Mouse (Mus musculus): ENCODE data around the gene Ulk4. TPM values are rescaled to one million over a fixed set of nuclear protein-coding genes. Genes with fewer than 3 reads are reported as not detected.
A peak's percentile ranks its signal among the peaks of the same experiment; 100 is the strongest.

Ulk4 gene
- polyA plus RNA-seq, 1 experiment from 2014 or later = 32.8 TPM

GRCm38 (mm10) chr9:120985524-120985923 is 291.5 kb downstream of the Ulk4 start:
- H3K9me3 ChIP-seq (replicated peaks) = no peaks in the 10 kb centered on the region
- H3K27me3 ChIP-seq = no peaks in the 10 kb centered on the region
- no peak overlapping the region for H3K27ac ChIP-seq (replicated peaks)
- no peak overlapping the region for H3K9ac ChIP-seq
- WGBS (ENCODE audit: insufficient replicate concordance) = 72% methylated on average over 5 of the region's 5 CpGs
- H3K36me3 ChIP-seq (replicated peaks) = no peaks in the 10 kb centered on the region
- ATAC-seq (ENCODE audit: insufficient read depth) = no peak
- H3K4me1 ChIP-seq (replicated peaks) = peaks cover 21% of the 10 kb centered on the region
- H3K4me2 ChIP-seq = no peak overlapping the region
- H3K4me3 ChIP-seq (replicated peaks) = no peak overlapping the region

DNA sequence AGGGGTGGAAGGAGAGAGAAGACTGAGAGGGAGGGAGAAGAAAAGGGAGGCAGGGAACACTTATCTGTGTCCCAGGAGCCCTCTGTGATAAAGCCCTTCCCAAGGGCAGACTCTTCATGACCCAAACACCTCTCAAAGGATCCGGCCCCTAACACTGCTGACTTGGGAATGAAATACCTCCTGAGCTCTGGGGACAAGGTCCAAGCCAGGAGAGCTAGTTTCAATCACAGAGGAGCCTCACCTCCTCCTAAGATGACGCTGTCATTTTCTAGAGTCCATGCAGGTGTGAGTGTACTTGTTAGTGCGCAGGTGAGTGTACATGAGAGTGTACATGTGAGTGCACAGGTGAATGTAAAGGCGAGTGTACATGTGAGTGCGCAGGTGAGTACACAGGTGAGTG is 292.0 kb downstream of the Ulk4 start:
- WGBS (ENCODE audit: insufficient replicate concordance) = 76% methylated on average over 5 of the region's 5 CpGs
- Histone ChIP-seq H3K4me2 (no peak overlapping the region), H3K27me3 (no peaks in the 10 kb centered on the region), H3K4me1 (replicated peaks) (peaks cover 21% of the 10 kb centered on the region), H3K9ac (no peak overlapping the region), H3K27ac (replicated peaks) (no peak overlapping the region), H3K36me3 (replicated peaks) (no peaks in the 10 kb centered on the region), H3K9me3 (replicated peaks) (no peaks in the 10 kb centered on the region), H3K4me3 (replicated peaks) (no peak overlapping the region)
- no peak for ATAC-seq (ENCODE audit: insufficient read depth)

GRCm38 (mm10) chr9:120984509-120984908 is 292.5 kb downstream of the Ulk4 start:
- Histone ChIP-seq H3K36me3 (replicated peaks) (no peaks in the 10 kb centered on the region), H3K9ac (no peak overlapping the region), H3K4me2 (no peak overlapping the region), H3K9me3 (replicated peaks) (no peaks in the 10 kb centered on the region), H3K27ac (replicated peaks) (no peak overlapping the region), H3K4me3 (replicated peaks) (no peak overlapping the region), H3K27me3 (no peaks in the 10 kb centered on the region), H3K4me1 (replicated peaks) (peaks cover 21% of the 10 kb centered on the region)
- no peak for ATAC-seq (ENCODE audit: insufficient read depth)
- WGBS (ENCODE audit: insufficient replicate concordance) = 54% methylated on average over 5 of the region's 5 CpGs

DNA sequence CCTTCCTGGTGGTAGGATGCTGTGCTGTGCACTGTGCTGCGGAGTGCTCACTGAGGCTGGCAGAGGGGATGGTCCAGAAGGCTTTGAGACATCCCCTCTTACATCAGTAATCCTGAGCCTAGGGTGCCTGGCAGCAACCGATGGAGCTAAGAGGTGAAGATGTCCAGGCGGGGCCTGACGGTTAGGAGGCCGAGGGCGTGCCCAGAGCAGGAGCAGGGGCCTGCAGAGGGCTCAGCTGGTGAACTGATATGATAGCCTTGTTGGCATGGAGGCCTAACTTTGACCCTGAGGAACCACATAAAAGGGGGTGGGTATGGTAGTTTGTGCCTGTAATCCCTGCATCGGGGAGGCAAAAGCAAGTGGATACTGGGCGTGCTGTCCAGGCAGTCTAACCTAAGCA is 293.1 kb downstream of the Ulk4 start:
- Histone ChIP-seq H3K27me3 (no peaks in the 10 kb centered on the region), H3K4me2 (no peak overlapping the region), H3K4me1 (replicated peaks) (peaks cover 21% of the 10 kb centered on the region), H3K27ac (replicated peaks) (no peak overlapping the region), H3K9ac (no peak overlapping the region), H3K9me3 (replicated peaks) (no peaks in the 10 kb centered on the region), H3K36me3 (replicated peaks) (no peaks in the 10 kb centered on the region), H3K4me3 (replicated peaks) (no peak overlapping the region)
- ATAC-seq (ENCODE audit: insufficient read depth) = 0 out of 2 replicates have a peak, but pooled peaks have one; percentile 28
- 54% methylated on average over 8 of the region's 8 CpGs for WGBS (ENCODE audit: insufficient replicate concordance)

DNA sequence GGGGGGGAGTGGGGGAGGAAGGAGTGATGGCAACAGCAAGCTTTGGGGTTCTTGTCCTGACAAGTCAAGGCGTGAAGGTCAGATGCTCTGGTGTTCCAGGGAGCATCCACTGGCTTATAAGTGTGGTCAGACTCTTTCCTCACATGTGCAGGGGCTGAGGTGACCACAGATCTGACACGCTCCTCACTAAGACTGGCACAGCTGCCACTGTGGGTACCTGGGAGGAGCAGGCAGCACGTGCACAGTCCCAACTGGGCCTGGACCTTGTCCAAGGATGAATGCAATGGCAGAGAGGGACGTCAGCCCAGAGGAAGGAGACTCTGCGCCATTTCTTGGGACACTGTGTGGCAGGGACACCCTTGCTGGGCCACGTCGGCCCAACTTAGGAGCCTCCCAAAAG is 295.2 kb downstream of the Ulk4 start:
- Histone ChIP-seq H3K36me3 (replicated peaks) (no peaks in the 10 kb centered on the region), H3K27me3 (no peaks in the 10 kb centered on the region), H3K9me3 (replicated peaks) (no peaks in the 10 kb centered on the region), H3K4me1 (replicated peaks) (peaks cover 21% of the 10 kb centered on the region), H3K9ac (no peak overlapping the region), H3K4me3 (replicated peaks) (no peak overlapping the region), H3K4me2 (no peak overlapping the region), H3K27ac (replicated peaks) (no peak overlapping the region)
- 73% methylated on average over 7 of the region's 7 CpGs for WGBS (ENCODE audit: insufficient replicate concordance)
- ATAC-seq (ENCODE audit: insufficient read depth) = no peak

GRCm38 (mm10) chr9:120976856-120977255 is 300.1 kb downstream of the Ulk4 start:
- H3K9me3 ChIP-seq (replicated peaks) = no peaks in the 10 kb centered on the region
- ATAC-seq (ENCODE audit: insufficient read depth) = no peak
- H3K9ac ChIP-seq = no peak overlapping the region
- no peak overlapping the region for H3K4me3 ChIP-seq (replicated peaks)
- H3K27me3 ChIP-seq = no peaks in the 10 kb centered on the region
- no peak overlapping the region for H3K27ac ChIP-seq (replicated peaks)
- H3K36me3 ChIP-seq (replicated peaks) = no peaks in the 10 kb centered on the region
- H3K4me2 ChIP-seq = no peak overlapping the region
- WGBS (ENCODE audit: insufficient replicate concordance) = 75% methylated on average over 4 of the region's 4 CpGs
- no peaks in the 10 kb centered on the region for H3K4me1 ChIP-seq (replicated peaks)

DNA sequence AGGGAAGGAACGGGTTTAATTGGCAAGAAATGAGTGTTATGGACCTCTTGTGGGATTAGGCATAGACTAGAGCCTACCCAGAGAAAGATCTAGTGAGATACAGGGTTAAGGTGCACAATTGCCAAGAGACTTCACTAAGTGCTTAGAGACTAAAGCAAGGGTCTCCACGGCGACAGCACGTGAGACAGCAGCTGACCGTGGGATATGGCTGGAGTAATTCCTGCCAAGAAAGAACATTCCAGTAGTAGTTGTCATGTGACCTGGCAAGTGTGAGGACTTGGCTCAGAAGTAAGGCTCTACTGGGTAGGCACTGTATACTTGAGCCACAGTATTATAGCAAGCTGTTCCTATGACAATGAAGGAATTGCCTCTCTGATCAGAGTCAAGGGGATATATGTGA is 300.8 kb downstream of the Ulk4 start:
- Histone ChIP-seq H3K4me1 (replicated peaks) (no peaks in the 10 kb centered on the region), H3K27ac (replicated peaks) (no peak overlapping the region), H3K9me3 (replicated peaks) (no peaks in the 10 kb centered on the region), H3K4me2 (no peak overlapping the region), H3K9ac (no peak overlapping the region), H3K27me3 (no peaks in the 10 kb centered on the region), H3K36me3 (replicated peaks) (no peaks in the 10 kb centered on the region), H3K4me3 (replicated peaks) (no peak overlapping the region)
- ATAC-seq (ENCODE audit: insufficient read depth) = no peak
- WGBS (ENCODE audit: insufficient replicate concordance) = 80% methylated on average over 5 of the region's 5 CpGs

DNA sequence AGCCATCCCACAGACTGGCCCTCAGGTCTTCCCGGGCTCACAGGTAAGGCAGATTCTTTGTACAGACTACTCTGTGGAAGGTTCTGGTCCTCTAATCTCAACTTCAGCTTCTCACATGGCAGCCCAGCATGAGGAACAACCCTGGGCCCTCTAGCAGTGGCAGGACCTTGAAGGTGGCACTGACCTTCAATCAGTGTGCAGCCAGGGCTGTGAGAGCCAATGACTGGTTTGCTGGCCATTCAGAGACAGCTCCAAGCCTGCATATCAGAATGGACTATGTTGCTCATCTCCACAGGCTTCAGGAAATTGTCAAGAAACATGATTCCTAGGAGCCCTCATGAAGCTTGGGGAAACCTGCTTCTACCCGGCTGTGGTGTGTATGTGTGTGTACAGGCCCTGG is 302.8 kb downstream of the Ulk4 start:
- 55% methylated on average over 2 of the region's 2 CpGs for WGBS (ENCODE audit: insufficient replicate concordance)
- no peak for ATAC-seq (ENCODE audit: insufficient read depth)
- H3K4me1 ChIP-seq (replicated peaks) = no peaks in the 10 kb centered on the region
- no peak overlapping the region for H3K4me2 ChIP-seq
- no peak overlapping the region for H3K4me3 ChIP-seq (replicated peaks)
- no peak overlapping the region for H3K27ac ChIP-seq (replicated peaks)
- no peak overlapping the region for H3K9ac ChIP-seq
- H3K9me3 ChIP-seq (replicated peaks) = no peaks in the 10 kb centered on the region
- no peaks in the 10 kb centered on the region for H3K27me3 ChIP-seq
- H3K36me3 ChIP-seq (replicated peaks) = no peaks in the 10 kb centered on the region

DNA sequence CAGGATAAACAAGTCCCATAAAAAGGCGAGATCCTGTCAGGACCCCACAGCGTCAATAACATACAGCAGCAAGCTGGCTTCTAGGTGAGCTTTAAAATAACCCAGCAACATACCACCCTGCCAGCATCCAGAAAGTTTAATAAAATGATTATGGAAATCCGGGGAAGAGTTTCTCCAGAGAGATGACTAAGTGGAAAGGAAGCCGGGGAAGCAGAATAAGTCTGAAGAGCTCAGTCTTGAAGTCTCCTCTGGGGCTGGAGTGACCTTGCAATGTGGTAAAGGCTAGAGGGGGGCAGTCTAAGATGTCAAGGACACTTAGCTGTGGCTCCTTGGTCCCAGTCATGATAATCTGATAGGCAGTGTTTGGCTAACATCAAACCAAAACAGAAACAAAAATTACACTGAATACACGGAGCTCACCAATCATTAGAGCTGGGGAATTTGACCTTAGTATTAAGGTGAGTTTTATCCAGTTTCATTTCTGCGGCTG is 303.9 kb downstream of the Ulk4 start:
- no peaks in the 10 kb centered on the region for H3K9me3 ChIP-seq (replicated peaks)
- no peaks in the 10 kb centered on the region for H3K4me1 ChIP-seq (replicated peaks)
- H3K36me3 ChIP-seq (replicated peaks) = peaks cover 10% of the 10 kb centered on the region
- no peak overlapping the region for H3K9ac ChIP-seq
- no peaks in the 10 kb centered on the region for H3K27me3 ChIP-seq
- H3K4me3 ChIP-seq (replicated peaks) = no peak overlapping the region
- no peak overlapping the region for H3K27ac ChIP-seq (replicated peaks)
- no peak overlapping the region for H3K4me2 ChIP-seq
- WGBS (ENCODE audit: insufficient replicate concordance) = 62% methylated on average over 6 of the region's 6 CpGs
- no peak for ATAC-seq (ENCODE audit: insufficient read depth)

- H3K9ac ChIP-seq = no peak overlapping the region
- ATAC-seq (ENCODE audit: insufficient read depth) = no peak
- no peak overlapping the region for H3K4me2 ChIP-seq
- H3K4me1 ChIP-seq (replicated peaks) = peaks cover 29% of the 10 kb centered on the region
- no peak overlapping the region for H3K27ac ChIP-seq (replicated peaks)
- H3K36me3 ChIP-seq (replicated peaks) = peaks cover 90% of the 10 kb centered on the region
- no peak overlapping the region for H3K4me3 ChIP-seq (replicated peaks)
- no peaks in the 10 kb centered on the region for H3K9me3 ChIP-seq (replicated peaks)
- 91% methylated on average over 10 of the region's 10 CpGs for WGBS (ENCODE audit: insufficient replicate concordance)
- no peaks in the 10 kb centered on the region for H3K27me3 ChIP-seq
Measured at GRCm38 (mm10) chr9:120965007-120965406, 312.0 kb downstream of the Ulk4 start.

- H3K36me3 ChIP-seq (replicated peaks) = peaks cover 97% of the 10 kb centered on the region
- H3K27ac ChIP-seq (replicated peaks) = no peak overlapping the region
- no peaks in the 10 kb centered on the region for H3K9me3 ChIP-seq (replicated peaks)
- ATAC-seq (ENCODE audit: insufficient read depth) = no peak
- no peak overlapping the region for H3K9ac ChIP-seq
- H3K4me2 ChIP-seq = no peak overlapping the region
- 79% methylated on average over 5 of the region's 5 CpGs for WGBS (ENCODE audit: insufficient replicate concordance)
- H3K4me3 ChIP-seq (replicated peaks) = no peak overlapping the region
- no peaks in the 10 kb centered on the region for H3K27me3 ChIP-seq
- peaks cover 29% of the 10 kb centered on the region for H3K4me1 ChIP-seq (replicated peaks)
Measured at GRCm38 (mm10) chr9:120964224-120964623, 312.8 kb downstream of the Ulk4 start.

DNA sequence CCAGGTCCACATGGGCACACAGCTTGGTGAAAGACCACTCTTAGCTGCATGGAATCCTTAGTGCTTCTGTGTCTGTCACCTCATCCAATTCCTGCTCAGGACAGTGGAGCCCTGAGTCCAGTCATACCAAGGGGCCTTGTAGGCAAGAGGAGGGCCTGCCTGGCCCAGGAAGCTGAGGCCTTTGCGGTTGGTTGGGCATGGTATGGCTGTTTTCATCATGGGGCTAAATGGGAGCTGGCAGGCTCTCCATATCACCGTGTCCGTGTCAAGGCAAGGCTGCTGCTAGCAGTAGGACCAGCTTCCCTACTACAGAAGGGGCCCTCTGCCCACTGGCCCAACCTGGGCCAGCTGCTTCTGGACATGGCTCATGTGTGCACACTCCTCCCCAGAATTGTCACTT is 313.3 kb downstream of the Ulk4 start:
- H3K4me2 ChIP-seq = no peak overlapping the region
- no peaks in the 10 kb centered on the region for H3K9me3 ChIP-seq (replicated peaks)
- no peak overlapping the region for H3K4me3 ChIP-seq (replicated peaks)
- WGBS (ENCODE audit: insufficient replicate concordance) = 85% methylated on average over 3 of the region's 3 CpGs
- ATAC-seq (ENCODE audit: insufficient read depth) = no peak
- no peak overlapping the region for H3K27ac ChIP-seq (replicated peaks)
- H3K36me3 ChIP-seq (replicated peaks) = peaks cover 99% of the 10 kb centered on the region
- H3K4me1 ChIP-seq (replicated peaks) = peaks cover 29% of the 10 kb centered on the region
- H3K9ac ChIP-seq = no peak overlapping the region
- H3K27me3 ChIP-seq = no peaks in the 10 kb centered on the region

Data from liver, embryonic 15.5 days (tissue).